Mouse (Mus musculus) neural tube, embryonic 11.5 days (tissue): ENCODE results near the gene Coq2. TPM values are rescaled to one million over a fixed set of nuclear protein-coding genes. Genes with fewer than 3 reads are reported as not detected.

Experiments used
- ATAC-seq: fragments of 200-750 bp; cut with Nextera tagmentation; 2 replicates; pipeline ENCODE4 v1.8.0; 2017; ENCODE audit warnings: moderate number of reproducible peaks, mild to moderate bottlenecking, moderate TSS enrichment, moderate library complexity; ENCODE audit not compliant: insufficient read depth, low FRiP score, low TSS enrichment
- DNase-seq: peaks from one replicate; pipeline ENCODE4 v3.0.0-alpha.2; 2015; ENCODE audit warnings: low spot score
- H3K27ac ChIP-seq: fragments of 300-500 bp; sonication (generic); 2 replicates; pipeline ENCODE4 v1.5.1; 2014; ENCODE audit warnings: low read depth, mild to moderate bottlenecking, low read length
- H3K27me3 ChIP-seq: fragments of 300-500 bp; sonication (generic); 2 replicates; pipeline ENCODE4 v1.6.1; 2014; ENCODE audit warnings: mild to moderate bottlenecking, low read length, mixed read lengths; ENCODE audit not compliant: control insufficient read depth, insufficient read depth
- H3K36me3 ChIP-seq: fragments of 300-500 bp; sonication (generic); 2 replicates; pipeline ENCODE4 v1.6.1; 2014; ENCODE audit warnings: mild to moderate bottlenecking, low read length, moderate library complexity, mixed read lengths; ENCODE audit not compliant: control insufficient read depth, insufficient read depth
- H3K4me1 ChIP-seq: fragments of 300-500 bp; sonication (generic); 2 replicates; pipeline ENCODE4 v1.6.1; 2014; ENCODE audit warnings: low read length, mixed read lengths; ENCODE audit not compliant: control insufficient read depth, insufficient read depth
- H3K4me2 ChIP-seq: fragments of 300-500 bp; sonication (generic); 2 replicates; pipeline ENCODE4 v1.6.1; 2014; ENCODE audit warnings: low read depth, mild to moderate bottlenecking, moderate library complexity
- H3K4me3 ChIP-seq: fragments of 300-500 bp; sonication (generic); 2 replicates; pipeline ENCODE4 v1.5.1; 2014; ENCODE audit warnings: low read depth, low read length
- H3K9ac ChIP-seq: fragments of 300-500 bp; sonication (generic); 2 replicates; pipeline ENCODE4 v1.6.1; 2014; ENCODE audit warnings: mild to moderate bottlenecking, low read length
- H3K9me3 ChIP-seq: fragments of 300-500 bp; sonication (generic); 2 replicates; pipeline ENCODE4 v1.6.1; 2016; ENCODE audit warnings: low read length; ENCODE audit not compliant: control insufficient read depth
- WGBS: fragments of 180-500 bp; shearing (Covaris S2); extraction: QIAGEN DNeasy Blood & Tissue Kit; methylation state at CpG from one replicate; pipeline ENCODE4 v1.1.7; 2014; 5-methylcytosine and 5-hydroxymethylcytosine counted together
- polyA plus RNA-seq: library from polyadenylated mRNA; unstranded; fragments of >200 nt; fragmentation: Nextera tagmentation; extraction: Ambion mirVana; gene quantifications from 2 replicates; pipeline ENCODE4 v1.2.1, GENCODE M21; 2014

Coq2 gene
- polyA plus RNA-seq, 1 experiment from 2014 or later, result 57.1 TPM

- no peak overlapping the region for H3K27ac ChIP-seq
- no peak for DNase-seq
- no peak overlapping the region for H3K4me2 ChIP-seq
- WGBS, result 77% methylated on average over 8 of the region's 8 CpGs
- ATAC-seq, result no peak
- no peaks in the 10 kb centered on the region for H3K27me3 ChIP-seq
- H3K9ac ChIP-seq, result no peak overlapping the region
- H3K4me1 ChIP-seq, result no peaks in the 10 kb centered on the region
- no peaks in the 10 kb centered on the region for H3K9me3 ChIP-seq
- no peak overlapping the region for H3K4me3 ChIP-seq
- no peaks in the 10 kb centered on the region for H3K36me3 ChIP-seq
Observed at GRCm38 (mm10) chr5:100636794-100637544, 38.0 kb downstream of the Coq2 start.

DNA sequence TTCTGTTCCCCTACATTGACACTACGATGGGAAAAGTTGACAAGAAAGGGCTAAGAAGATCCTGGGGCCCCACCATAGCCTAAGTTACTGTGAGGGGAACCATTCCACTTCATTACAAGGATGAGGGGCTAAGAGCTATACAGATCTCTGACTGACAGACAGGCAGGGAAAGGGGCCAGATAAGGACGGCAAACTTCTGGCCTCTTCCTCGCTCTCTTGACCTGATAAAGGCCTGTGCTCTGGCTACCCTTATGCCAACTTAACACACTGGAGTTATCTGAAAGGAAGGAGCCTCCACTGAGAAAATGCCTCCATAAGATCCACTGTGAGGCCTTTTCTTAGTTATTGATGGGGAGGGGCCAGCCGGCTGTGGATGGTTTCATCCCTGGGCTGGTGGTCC is 39.0 kb downstream of the Coq2 start:
- ATAC-seq (no peak), DNase-seq (no peak)
- Histone ChIP-seq H3K36me3 (no peaks in the 10 kb centered on the region), H3K27me3 (no peaks in the 10 kb centered on the region), H3K9me3 (no peaks in the 10 kb centered on the region), H3K4me1 (no peaks in the 10 kb centered on the region), H3K27ac (no peak overlapping the region), H3K9ac (no peak overlapping the region), H3K4me2 (no peak overlapping the region), H3K4me3 (no peak overlapping the region)
- WGBS, result 90% methylated on average over 4 of the region's 4 CpGs

DNA sequence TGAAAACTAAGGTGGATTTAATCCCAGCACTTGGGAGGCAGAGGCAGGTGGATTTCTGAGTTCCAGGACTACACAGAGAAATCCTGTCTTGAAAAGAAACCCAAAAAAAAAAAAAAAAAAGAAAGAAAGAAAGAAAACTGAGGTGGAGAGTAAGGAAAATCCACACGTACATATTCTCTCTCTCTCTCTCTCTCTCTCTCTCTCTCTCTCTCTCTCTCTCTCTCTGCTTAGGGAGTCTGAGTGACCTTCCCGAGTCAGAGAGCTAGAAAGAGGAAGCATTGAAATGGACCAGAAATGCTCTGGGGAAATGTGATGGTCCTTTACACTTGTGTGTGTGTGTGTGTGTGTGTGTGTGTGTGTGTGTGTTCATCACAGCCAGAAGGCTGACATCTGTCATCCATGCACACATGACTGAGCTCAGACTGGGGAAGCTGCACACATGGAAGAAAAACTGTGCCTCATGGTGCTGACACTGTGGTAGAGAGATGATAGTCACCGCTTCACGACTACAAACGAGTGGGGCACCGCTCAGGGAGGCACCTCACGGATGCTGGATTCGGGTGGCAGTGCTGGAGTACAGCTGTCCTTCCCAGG is 40.0 kb downstream of the Coq2 start:
- Histone ChIP-seq H3K4me1 (no peaks in the 10 kb centered on the region), H3K27me3 (no peaks in the 10 kb centered on the region), H3K9ac (no peak overlapping the region), H3K9me3 (no peaks in the 10 kb centered on the region), H3K4me3 (no peak overlapping the region), H3K27ac (no peak overlapping the region), H3K4me2 (no peak overlapping the region), H3K36me3 (no peaks in the 10 kb centered on the region)
- DNase-seq (no peak), ATAC-seq (no peak)
- WGBS, result 89% methylated on average over 8 of the region's 8 CpGs

DNA sequence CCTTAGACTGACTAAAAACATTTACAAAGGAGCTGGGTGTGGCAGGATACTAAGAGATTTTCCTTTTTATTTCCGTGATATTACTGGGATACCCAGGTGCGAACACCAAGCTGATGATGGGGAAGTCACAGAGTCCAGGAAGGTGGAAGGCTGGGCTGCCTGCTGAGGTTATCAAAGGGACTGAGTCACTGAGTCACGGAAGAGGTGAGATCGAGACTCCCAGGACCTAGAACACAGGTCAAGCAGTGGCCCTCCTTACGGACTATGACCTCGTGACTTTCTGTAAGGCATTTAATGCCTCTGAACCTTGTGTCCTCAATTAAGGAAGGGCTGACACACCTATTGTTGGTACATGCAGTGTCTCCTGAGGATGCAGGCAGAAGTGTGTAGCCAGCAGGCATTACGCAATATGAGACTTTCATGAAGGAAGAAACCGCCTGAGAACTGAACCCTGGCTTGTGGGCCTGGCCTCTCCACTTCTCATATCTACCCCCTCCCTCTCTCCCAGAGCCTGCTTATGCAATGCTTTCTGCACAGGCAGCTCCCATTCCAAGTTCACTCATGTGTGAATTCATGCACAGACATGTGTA is 42.3 kb downstream of the Coq2 start:
- Histone ChIP-seq H3K36me3 (no peaks in the 10 kb centered on the region), H3K4me2 (no peak overlapping the region), H3K27me3 (no peaks in the 10 kb centered on the region), H3K9ac (no peak overlapping the region), H3K4me1 (no peaks in the 10 kb centered on the region), H3K4me3 (no peak overlapping the region), H3K27ac (no peak overlapping the region), H3K9me3 (no peaks in the 10 kb centered on the region)
- 91% methylated on average over 8 of the region's 8 CpGs for WGBS
- no peak for ATAC-seq
- no peak for DNase-seq

GRCm38 (mm10) chr5:100628807-100629206 is 46.1 kb downstream of the Coq2 start:
- no peaks in the 10 kb centered on the region for H3K4me1 ChIP-seq

DNA sequence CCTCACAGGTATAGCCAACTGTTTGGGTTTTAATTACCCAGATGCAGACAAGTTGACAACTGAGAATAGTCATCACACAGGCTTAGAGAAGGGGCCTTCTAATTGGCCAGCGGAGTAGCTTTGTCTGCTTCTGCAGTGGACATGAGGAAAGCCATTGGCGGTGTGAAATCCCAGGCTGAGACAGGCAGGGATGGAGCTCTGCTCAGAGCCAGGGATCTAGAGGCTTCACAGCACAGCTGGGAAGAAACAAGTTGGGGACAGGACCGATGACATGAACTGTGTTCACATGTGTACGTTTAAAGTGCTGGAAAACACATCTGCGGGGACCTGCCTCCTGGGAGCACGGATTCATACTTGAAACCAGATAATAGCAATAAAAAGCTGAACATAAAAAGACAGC is 48.4 kb downstream of the Coq2 start:
- H3K4me3 ChIP-seq, result no peak overlapping the region
- 77% methylated on average over 6 of the region's 6 CpGs for WGBS
- H3K4me2 ChIP-seq, result no peak overlapping the region
- ATAC-seq (no peak), DNase-seq (no peak)
- H3K27ac ChIP-seq, result no peak overlapping the region
- no peaks in the 10 kb centered on the region for H3K36me3 ChIP-seq
- H3K9me3 ChIP-seq, result no peaks in the 10 kb centered on the region
- H3K27me3 ChIP-seq, result no peaks in the 10 kb centered on the region
- H3K9ac ChIP-seq, result no peak overlapping the region
- no peaks in the 10 kb centered on the region for H3K4me1 ChIP-seq

More at GRCm38 (mm10) chr5:100628807-100629206, 46.1 kb downstream of the Coq2 start:
- no peak for DNase-seq
- no peak overlapping the region for H3K4me2 ChIP-seq
- no peak overlapping the region for H3K9ac ChIP-seq
- H3K9me3 ChIP-seq, result no peaks in the 10 kb centered on the region
- no peaks in the 10 kb centered on the region for H3K27me3 ChIP-seq
- no peak overlapping the region for H3K4me3 ChIP-seq
- H3K27ac ChIP-seq, result no peak overlapping the region
- H3K36me3 ChIP-seq, result no peaks in the 10 kb centered on the region
- no peak for ATAC-seq
- 93% methylated on average over 4 of the region's 4 CpGs for whole genome bisulfite sequencing

- no peak for ATAC-seq
- no peak for DNase-seq
- H3K4me1 ChIP-seq, result no peaks in the 10 kb centered on the region
- WGBS, result 85% methylated on average over 9 of the region's 9 CpGs
- no peak overlapping the region for H3K4me3 ChIP-seq
- H3K9ac ChIP-seq, result no peak overlapping the region
- H3K27ac ChIP-seq, result no peak overlapping the region
- no peaks in the 10 kb centered on the region for H3K36me3 ChIP-seq
- H3K4me2 ChIP-seq, result no peak overlapping the region
- H3K27me3 ChIP-seq, result no peaks in the 10 kb centered on the region
- H3K9me3 ChIP-seq, result no peaks in the 10 kb centered on the region
Observed at GRCm38 (mm10) chr5:100624743-100625360, 50.1 kb downstream of the Coq2 start.

DNA sequence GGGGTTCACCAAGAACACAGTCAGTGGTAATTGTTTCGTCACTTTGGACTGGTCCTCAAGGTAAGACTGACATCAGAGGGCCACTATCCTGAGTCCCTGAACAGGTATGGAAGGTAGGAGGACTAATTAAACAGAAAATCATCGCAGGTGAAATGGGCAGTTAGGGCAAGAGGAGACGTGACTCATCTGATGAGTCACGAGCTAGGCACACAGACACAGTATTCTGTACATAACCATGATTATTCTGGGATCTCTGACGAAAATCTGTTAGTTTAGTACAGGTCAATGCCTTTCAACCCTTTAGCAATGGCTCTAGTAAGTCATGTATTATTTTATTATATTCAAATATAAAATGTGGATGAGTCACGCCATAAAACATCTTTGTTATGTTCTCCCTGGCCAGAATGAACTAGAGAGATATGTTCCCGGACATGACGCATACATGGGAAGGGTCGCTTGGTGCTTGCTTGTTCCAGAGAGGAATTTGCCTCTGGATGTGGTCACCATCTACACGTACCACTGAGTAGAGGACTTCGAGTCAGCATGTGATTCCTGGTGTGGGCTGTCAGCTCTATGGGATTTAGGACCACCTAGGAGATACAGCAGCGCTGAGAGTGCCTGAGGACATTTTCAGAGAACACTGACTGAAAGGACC is 52.3 kb downstream of the Coq2 start:
- WGBS, result 88% methylated on average over 12 of the region's 12 CpGs
- no peak for ATAC-seq

More for the DNA sequence above, 52.3 kb downstream of the Coq2 start:
- Histone ChIP-seq H3K4me1 (no peaks in the 10 kb centered on the region), H3K4me2 (no peak overlapping the region), H3K9me3 (no peaks in the 10 kb centered on the region), H3K27me3 (no peaks in the 10 kb centered on the region), H3K27ac (no peak overlapping the region), H3K4me3 (no peak overlapping the region), H3K36me3 (no peaks in the 10 kb centered on the region), H3K9ac (no peak overlapping the region)
- no peak for DNase-seq
